Mouse (Mus musculus) layer of hippocampus, postnatal 14 days (tissue): ENCODE measurements around the gene Ccdc141. TPM values are rescaled to one million over a fixed set of nuclear protein-coding genes. Genes with fewer than 3 reads are reported as not detected.
A peak's percentile ranks its signal among the peaks of the same experiment; 100 is the strongest.
"Not testable (repeated sequence)": the region's sequence is repeated elsewhere in the genome, so short reads cannot be mapped to it uniquely, and the experiment has no call there.

Experiments used
- DNase-seq, 2 experiments: peaks; one replicate each; pipeline ENCODE4 v3.0.0; 2021 to 2022; ENCODE audit warnings: low spot score in 2 of 2, mixed read lengths in 1 of 2
- total RNA-seq, 2 experiments: library from RNA; stranded (reverse); gene quantifications; 2 replicates each; pipeline ENCODE4 v1.2.3; 2021

Ccdc141 gene
- total RNA-seq, 2 experiments from 2014 or later: 41.1 to 43.3 TPM

DNA sequence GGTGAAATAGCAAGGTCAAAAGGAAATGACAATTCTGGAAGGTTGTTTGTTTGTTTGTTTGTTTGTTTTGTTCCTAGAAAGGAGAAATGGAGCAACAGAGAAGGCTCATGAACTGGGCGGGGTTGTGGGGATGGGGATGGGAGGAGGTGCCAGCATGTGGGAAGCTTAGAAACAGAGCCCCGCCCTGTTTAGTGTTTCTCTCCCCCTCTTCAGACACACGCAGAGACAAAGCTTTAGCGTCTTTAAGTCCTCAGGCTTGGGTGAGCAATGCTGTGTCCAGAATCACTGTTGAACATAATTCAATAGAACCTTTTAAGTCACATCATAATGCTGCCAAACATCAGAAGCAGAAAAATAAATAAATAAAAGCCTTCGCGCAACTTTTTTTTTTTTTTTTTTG, 96.1 kb downstream of the Ccdc141 start:
- no peak for DNase-seq

- DNase-seq: no peak
Measured at GRCm38 (mm10) chr2:77073930-77074329, 96.5 kb downstream of the Ccdc141 start.

DNA sequence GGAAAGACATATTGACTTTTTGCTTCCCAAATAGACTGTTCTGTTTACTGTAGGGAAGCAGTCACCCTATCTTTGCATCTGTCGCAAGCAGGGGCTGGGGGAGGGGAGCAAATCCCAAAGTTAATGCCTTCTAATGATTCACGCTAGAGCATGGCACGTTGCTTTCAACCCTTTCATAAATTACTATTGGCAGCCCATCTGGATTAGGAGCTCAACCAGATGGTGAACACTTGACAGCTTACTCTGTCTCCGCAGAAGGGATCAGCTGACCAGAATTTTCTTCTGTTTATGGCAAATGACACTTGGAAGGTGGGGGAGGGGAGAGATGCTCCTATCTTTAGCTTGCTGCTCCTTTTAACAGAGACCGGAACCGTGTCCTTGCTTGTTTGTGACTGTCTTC, 105.1 kb downstream of the Ccdc141 start:
- DNase-seq: peak; percentile 52 to 66

GRCm38 (mm10) chr2:77061871-77062270, 108.6 kb downstream of the Ccdc141 start:
- DNase-seq: peak; percentile 18 to 86

DNA sequence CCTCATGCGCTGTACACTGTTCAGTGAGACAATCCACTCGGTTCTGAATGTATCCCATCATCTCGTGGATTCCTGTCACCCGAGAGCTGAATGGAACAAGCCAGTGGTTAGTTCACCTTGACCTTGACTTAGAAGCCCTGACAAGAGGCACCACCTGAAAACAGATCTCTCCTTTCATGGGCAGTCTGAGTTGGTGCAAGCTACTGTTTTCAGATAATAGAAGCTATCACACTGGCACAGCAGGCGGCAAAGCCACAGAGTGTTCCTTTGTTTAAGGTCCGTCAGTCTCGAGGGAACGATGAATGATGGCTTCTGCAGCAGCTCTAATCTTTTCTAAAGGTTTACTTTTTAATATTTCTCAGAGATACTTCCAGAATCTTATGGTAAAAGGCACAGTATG, 110.8 kb downstream of the Ccdc141 start:
- DNase-seq: no peak

GRCm38 (mm10) chr2:77056367-77056766, 114.1 kb downstream of the Ccdc141 start:
- no peak for DNase-seq

GRCm38 (mm10) chr2:77042912-77043311, 127.5 kb downstream of the Ccdc141 start:
- no peak for DNase-seq

GRCm38 (mm10) chr2:77039683-77040082, 130.8 kb downstream of the Ccdc141 start:
- no peak for DNase-seq

GRCm38 (mm10) chr2:77039281-77039680, 131.2 kb downstream of the Ccdc141 start:
- no peak for DNase-seq

- DNase-seq: no peak
Measured at GRCm38 (mm10) chr2:77037211-77037610, 133.2 kb downstream of the Ccdc141 start.

GRCm38 (mm10) chr2:77034112-77034511, 136.3 kb downstream of the Ccdc141 start:
- DNase-seq: no peak

GRCm38 (mm10) chr2:77033322-77034060, 136.9 kb downstream of the Ccdc141 start:
- DNase-seq: no peak

GRCm38 (mm10) chr2:77020649-77021048, 149.8 kb downstream of the Ccdc141 start:
- no peak for DNase-seq

DNA sequence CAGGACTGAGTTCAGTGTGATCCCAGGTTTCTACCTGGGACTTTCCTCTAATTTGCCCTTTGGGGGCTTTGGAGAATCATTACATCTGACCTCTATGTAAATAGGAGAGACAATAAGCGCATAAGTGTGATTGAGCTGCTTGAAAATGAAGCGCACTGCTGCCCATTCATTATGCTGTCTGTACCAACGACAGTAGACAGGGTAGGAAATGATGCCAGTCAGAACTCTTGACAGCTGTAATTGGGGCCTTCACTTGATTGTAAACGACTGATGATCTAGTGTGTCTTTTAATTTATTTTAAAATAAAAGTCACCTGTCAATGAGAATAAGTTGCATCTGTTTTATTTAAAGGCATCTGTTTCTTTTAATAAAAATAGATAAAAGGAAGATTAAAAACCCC, 152.7 kb downstream of the Ccdc141 start:
- DNase-seq: no peak

GRCm38 (mm10) chr2:77013449-77013848, 157.0 kb downstream of the Ccdc141 start:
- not testable (repeated sequence) for DNase-seq

DNA sequence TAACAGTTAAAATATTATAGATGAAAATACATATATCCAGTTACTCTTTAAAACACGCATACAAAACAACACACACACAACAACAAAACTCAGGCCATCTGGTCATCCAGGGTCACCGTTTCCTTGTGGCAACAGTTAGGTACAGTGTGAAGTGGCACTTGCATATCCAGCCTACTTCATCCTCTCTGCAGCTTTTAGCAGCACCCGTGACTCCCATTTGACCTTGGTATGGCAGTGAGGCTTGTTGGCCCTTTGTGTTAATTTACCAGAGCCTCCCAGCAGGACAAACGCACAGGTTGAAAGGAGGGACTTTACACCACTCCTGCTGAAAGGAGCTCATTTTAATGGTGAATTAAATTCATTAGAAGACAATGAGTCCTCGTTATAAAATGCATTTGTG, 158.5 kb downstream of the Ccdc141 start:
- no peak for DNase-seq

GRCm38 (mm10) chr2:77007015-77007414, 163.4 kb downstream of the Ccdc141 start:
- no peak for DNase-seq

GRCm38 (mm10) chr2:77003148-77003547, 167.3 kb downstream of the Ccdc141 start:
- no peak for DNase-seq

GRCm38 (mm10) chr2:76998351-76998750, 172.1 kb downstream of the Ccdc141 start:
- no peak for DNase-seq

DNA sequence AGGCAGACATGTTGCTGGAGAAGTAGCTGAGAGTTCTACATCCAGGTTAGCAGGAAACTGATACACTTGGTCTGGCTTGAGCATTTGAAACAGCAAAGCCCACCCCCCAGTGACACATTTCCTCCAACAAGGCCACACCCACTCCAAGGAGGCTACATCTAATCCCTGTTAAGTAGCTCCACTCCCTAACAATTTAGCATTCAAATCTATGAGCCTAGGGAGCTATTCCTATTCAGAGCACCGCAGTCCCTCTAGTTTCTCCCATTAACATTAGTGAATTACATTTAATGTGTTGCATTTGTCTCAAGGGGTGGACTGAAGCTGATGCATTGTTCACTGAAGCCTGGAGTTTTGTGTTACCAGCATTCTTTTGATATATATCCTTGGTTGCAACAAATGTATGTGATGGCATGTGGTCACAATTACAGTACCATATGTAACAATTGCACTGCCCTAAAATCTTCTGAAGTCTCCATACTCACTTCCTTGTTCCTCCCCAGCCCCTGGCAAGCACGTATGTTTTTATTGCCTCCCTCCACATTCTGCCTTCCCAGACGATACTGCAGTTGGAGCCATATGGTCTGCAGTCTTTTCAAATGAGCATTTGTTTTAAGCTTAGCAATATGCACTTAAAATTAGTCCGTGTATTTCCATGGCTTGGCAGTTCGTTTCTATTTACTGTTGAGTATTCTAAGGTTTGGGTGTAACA, 177.8 kb downstream of the Ccdc141 start:
- peak in 1 of 2 experiments; percentile 48 for DNase-seq

DNA sequence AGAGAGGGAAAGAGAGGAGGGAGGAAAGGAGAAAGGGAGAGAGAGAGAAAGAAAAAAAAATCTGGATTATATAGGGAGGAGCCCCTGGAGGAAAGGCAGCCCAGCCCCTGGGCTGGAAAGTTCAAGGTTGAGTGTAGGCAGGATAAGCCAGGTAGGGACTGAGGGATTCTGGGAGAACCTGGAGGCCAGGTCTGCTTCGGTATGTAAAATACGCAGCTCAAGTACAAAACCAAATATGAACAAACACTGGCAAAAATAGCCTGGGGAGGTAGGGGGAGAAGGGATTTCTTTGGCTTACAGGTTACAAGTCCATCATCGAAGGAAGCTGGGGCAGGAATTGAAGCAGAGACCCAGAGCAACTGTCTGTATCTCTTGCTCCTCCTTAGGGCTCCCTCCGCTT, 183.1 kb downstream of the Ccdc141 start:
- DNase-seq: no peak

DNA sequence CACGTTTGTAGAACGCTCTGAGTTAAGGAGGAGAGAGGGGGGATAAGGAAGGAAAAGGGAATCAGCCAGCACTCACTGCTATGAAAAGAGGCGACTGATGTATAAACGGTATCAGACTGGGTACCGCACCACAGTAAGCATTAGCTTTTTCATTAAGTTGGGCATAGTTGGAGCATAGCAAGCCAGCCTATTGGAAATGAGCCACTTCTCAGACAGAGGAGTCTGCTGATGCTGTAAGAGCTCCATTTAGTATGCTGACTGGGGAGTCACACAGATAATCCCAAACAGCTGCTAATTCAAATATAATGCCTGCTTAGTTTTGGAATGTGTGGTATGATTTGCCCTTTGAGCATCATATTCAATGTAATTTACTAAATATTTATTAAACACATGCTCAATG, 186.1 kb downstream of the Ccdc141 start:
- no peak for DNase-seq

DNA sequence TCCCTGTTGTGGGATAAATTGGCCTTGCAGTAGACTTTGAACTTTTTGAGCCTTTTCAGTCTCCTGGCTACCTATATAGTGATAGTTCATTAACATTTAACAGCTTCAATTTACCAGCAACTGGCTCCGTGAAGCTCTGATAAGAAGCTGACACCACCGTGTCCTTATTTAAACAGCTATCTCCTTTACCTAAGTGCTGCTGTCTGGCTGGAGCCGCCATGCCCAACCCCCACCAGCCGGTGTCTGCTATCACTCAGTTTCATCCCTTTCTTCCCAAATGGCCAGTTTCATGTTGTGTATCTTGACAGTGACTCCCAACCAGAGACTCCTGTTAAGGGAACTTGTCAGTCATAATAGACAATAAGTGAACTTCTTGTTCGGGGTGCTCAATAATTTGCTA, 186.8 kb downstream of the Ccdc141 start:
- no peak for DNase-seq
